Mouse (Mus musculus): ENCODE measurements at regions not wholly inside any gene's neighbourhood (a gene's known extent, or its start where the extent isn't known, plus 50 kb on each side); places are given as distances from the start of the nearest gene placed in this dataset.

DNA sequence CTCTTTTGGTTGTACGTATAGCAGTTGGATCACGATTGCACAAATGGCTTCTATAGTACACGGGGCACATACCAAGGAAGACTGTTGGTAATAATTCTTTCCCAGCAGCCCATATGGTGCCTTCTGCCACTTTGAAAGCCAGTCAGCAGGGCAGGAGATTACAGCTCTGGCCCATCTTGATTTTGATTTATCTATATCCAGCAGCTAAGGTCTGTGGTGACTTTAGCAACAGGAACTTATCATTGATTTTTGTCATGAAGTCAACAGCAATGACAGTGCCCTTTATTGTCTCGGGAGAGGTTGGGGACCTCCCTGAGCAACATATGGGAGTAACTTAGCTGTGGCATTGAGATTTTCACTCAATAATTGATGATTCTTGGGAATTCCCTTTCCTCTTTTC is 64.1 kb upstream of the Tab2 start:
- no peak for DNase-seq (ENCODE audit: low spot score)

- no peak for DNase-seq (ENCODE audit: low spot score)
Observed at GRCm38 (mm10) chr10:8018229-8019026, 62.4 kb upstream of the Tab2 start.

DNA sequence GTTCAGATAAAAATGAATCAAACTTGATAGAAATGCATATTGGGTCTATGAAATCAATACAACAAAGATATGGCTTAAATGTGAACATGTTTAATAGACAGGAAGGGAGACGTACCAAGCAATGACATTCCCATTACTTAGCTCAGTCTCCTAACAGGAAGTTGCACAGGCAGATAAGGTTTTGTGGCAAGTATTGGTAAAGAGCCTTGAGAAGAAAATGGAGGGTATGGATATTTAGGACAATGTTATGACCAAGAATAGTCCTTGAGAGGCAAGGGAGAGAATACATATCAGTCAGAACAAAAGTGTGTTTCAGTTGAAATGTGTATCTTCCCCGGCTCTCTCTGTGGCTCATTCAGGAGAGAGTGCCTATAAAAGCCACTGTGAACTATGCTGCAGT is 60.7 kb upstream of the Tab2 start:
- DNase-seq (ENCODE audit: low spot score), result no peak

- no peak for DNase-seq (ENCODE audit: low spot score)
Observed at GRCm38 (mm10) chr10:8011744-8012143, 55.7 kb upstream of the Tab2 start.

- no peak for DNase-seq (ENCODE audit: low spot score)
Observed at GRCm38 (mm10) chr10:8011138-8011537, 55.1 kb upstream of the Tab2 start.

GRCm38 (mm10) chr10:8009855-8010254 is 53.8 kb upstream of the Tab2 start:
- DNase-seq (ENCODE audit: low spot score), result no peak

DNA sequence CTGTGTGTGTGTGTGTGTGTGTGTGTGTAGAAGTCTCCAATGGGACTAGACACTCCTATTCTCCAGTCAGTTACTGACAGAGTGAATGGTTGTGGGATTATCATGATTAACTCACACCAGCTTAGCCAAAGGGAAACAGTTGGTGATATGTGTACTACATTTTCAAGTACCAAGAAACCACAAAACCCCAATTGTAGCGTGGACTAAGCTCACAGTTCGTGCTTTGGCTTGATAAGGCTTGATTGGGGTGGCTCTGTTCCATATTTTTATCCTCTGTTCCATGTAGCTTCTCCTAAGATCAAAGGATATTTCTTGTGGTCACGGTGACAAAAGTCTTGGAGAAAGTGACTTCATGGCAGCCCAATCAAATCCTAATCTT is 51.9 kb upstream of the Tab2 start:
- DNase-seq (ENCODE audit: low spot score), result no peak

DNA sequence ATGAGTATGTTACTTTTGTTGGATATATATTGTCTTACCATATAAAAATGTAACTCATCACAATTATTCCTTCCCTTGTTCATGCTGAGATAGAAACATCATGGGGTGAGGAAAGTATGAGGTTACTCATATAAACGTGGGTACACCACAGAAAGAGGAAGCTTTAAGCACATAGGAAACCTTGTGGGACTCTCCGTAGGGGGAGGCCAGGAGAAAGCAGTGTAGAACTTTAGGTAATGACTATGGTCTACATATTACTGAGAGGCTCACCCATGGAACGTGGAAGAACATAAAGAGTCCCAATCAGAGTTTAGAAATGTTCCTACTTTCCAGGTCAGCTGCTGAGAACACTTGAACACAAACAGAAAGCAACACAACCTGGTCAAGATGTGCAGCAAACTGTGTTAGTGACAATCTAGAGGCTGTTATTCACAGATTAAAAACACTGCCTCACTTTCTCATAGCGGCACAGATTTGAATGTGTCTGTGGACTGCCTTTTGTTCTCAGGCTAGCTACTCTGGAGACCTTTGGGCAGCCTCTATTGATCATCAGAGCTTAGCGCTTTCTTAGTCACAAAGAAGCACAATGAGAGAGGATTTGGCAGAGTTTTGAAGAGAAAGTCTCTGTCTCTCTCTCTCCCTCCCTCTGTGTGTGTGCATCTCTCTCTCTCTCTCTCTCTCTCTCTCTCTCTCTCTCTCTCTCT is 51.4 kb upstream of the Tab2 start:
- DNase-seq (ENCODE audit: low spot score), result no peak
